Mouse (Mus musculus) midbrain, embryonic 12.5 days (tissue): ENCODE results near the gene Otud5. TPM values are rescaled to one million over a fixed set of nuclear protein-coding genes. Genes with fewer than 3 reads are reported as not detected.

Experiments
- ATAC-seq: fragments of 200-750 bp; cut with Nextera tagmentation; 2 replicates; pipeline ENCODE4 v1.8.0; 2017; ENCODE audit warnings: low read depth, moderate TSS enrichment, moderate library complexity; ENCODE audit not compliant: low FRiP score
- H3K27ac ChIP-seq: fragments of 300-500 bp; sonication (generic); replicated peaks from 2 replicates; pipeline ENCODE4 v1.5.1; 2016; ENCODE audit warnings: mild to moderate bottlenecking
- H3K27me3 ChIP-seq: fragments of 300-500 bp; sonication (generic); 2 replicates; pipeline ENCODE4 v1.6.1; 2016; ENCODE audit warnings: mild to moderate bottlenecking
- H3K36me3 ChIP-seq: fragments of 300-500 bp; sonication (generic); 2 replicates; pipeline ENCODE4 v1.6.1; 2016
- H3K4me1 ChIP-seq: fragments of 300-500 bp; sonication (generic); 2 replicates; pipeline ENCODE4 v1.6.1; 2016
- H3K4me2 ChIP-seq: fragments of 300-500 bp; sonication (generic); replicated peaks from 2 replicates; pipeline ENCODE4 v1.6.1; 2016; ENCODE audit warnings: mild to moderate bottlenecking, moderate library complexity
- H3K4me3 ChIP-seq: fragments of 300-500 bp; sonication (generic); 2 replicates; pipeline ENCODE4 v1.5.1; 2016; ENCODE audit warnings: mild to moderate bottlenecking
- H3K9ac ChIP-seq: fragments of 300-500 bp; sonication (generic); replicated peaks from 2 replicates; pipeline ENCODE4 v1.6.1; 2016; ENCODE audit warnings: mild to moderate bottlenecking, moderate library complexity
- H3K9me3 ChIP-seq: fragments of 300-500 bp; sonication (generic); 2 replicates; pipeline ENCODE4 v1.6.1; 2016; ENCODE audit warnings: mild to moderate bottlenecking
- WGBS: fragments of 180-500 bp; shearing (Covaris S2); methylation state at CpG from one replicate; pipeline ENCODE4 v1.1.7; 2016; 5-methylcytosine and 5-hydroxymethylcytosine counted together
- polyA plus RNA-seq: library from polyadenylated mRNA; unstranded; fragments of >200 nt; fragmentation: Nextera tagmentation; extraction: Ambion mirVana; gene quantifications from 2 replicates; pipeline ENCODE4 v1.2.1, GENCODE M21; 2016

Gene Otud5
- polyA plus RNA-seq, 1 experiment from 2014 or later, result 68.3 TPM

DNA sequence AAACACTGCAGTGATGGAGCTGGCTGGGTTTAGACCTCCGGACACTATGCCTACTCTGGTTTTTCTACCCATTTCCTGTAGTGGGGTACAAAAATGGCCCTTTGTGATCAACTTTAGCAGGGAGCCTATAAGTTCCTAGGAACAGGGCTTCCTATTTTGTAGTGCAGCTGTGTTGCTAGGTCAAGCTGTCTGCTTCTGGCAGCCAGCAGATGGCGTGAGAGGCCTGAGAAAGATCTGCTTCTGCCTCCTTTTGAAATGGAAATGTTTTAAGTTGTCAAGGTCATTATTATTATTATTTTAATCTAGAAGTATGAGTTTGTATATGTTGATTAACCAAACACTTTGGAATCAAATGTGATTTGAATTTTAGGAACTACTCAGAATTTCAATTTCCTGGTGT, 13.4 kb downstream of the Otud5 start:
- Histone ChIP-seq H3K27me3 (no peaks in the 10 kb centered on the region), H3K9me3 (no peaks in the 10 kb centered on the region), H3K4me1 (no peaks in the 10 kb centered on the region), H3K9ac (no peak overlapping the region), H3K4me3 (no peak overlapping the region), H3K27ac (no peak overlapping the region), H3K4me2 (no peak overlapping the region), H3K36me3 (0 out of 2 replicates have a peak, but pooled peaks cover 4% of the 10 kb centered on the region)
- 49% methylated on average over 2 of the region's 2 CpGs for WGBS
- no peak for ATAC-seq

DNA sequence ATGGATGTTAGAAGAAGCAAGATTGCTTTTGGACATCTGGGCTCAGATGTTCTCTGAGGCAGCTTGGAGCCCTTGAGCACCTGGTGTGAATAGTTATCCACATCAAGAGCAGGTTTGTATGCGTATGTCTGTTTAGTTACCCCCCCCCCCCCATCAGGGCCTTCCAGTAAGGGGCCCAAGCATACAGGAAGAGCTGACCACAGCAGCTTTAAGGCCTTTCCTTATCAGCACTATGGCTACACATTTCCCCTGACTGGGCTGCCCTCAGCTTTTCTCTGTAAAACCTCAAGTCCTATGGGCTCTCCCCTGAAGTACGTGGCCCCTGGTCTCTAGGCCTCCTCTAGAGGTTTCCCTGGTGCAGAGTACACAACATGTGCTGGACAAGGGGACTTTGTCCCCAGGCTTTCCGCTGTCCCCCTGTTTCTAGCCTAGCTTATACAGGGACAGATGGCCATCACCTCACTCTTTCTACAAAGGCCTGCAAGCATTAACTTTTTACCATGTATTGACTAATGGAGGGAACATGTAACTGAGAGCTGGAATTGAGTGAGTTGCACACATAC, 18.1 kb downstream of the Otud5 start:
- Histone ChIP-seq H3K36me3 (0 out of 2 replicates have a peak, but pooled peaks cover 4% of the 10 kb centered on the region), H3K27ac (no peak overlapping the region), H3K4me3 (no peak overlapping the region), H3K9me3 (no peaks in the 10 kb centered on the region), H3K27me3 (no peaks in the 10 kb centered on the region), H3K4me1 (no peaks in the 10 kb centered on the region), H3K9ac (no peak overlapping the region), H3K4me2 (no peak overlapping the region)
- ATAC-seq, result no peak
- whole genome bisulfite sequencing, result 85% methylated on average over 3 of the region's 3 CpGs

DNA sequence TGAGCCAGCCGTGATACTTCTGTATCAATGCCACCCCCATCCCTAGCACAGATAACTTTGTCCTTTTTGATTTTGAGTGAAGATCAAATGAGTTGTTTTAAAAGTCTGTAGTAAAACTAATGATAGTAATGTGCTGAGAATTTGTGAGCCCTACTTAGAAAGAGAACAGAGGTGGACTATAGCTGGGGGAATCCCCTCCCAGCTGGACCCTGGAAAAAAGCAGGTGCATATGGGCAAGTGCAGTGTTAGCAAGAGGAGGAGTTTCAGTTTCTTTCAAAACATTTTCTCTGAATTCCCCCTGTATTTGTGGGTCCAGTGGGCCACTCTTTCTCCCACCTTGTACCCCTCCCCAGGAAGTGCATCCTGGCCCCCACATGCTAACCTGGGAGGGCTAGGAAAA, 22.0 kb downstream of the Otud5 start:
- Histone ChIP-seq H3K4me3 (no peak overlapping the region), H3K4me2 (no peak overlapping the region), H3K4me1 (no peaks in the 10 kb centered on the region; the same call in 1 of the 2 replicates), H3K9ac (no peak overlapping the region), H3K9me3 (no peaks in the 10 kb centered on the region), H3K27me3 (no peaks in the 10 kb centered on the region), H3K36me3 (peaks cover 4% of the 10 kb centered on the region; the same call in 1 of the 2 replicates), H3K27ac (no peak overlapping the region)
- WGBS, result 84% methylated on average over 1 of the region's 1 CpGs
- no peak for ATAC-seq

DNA sequence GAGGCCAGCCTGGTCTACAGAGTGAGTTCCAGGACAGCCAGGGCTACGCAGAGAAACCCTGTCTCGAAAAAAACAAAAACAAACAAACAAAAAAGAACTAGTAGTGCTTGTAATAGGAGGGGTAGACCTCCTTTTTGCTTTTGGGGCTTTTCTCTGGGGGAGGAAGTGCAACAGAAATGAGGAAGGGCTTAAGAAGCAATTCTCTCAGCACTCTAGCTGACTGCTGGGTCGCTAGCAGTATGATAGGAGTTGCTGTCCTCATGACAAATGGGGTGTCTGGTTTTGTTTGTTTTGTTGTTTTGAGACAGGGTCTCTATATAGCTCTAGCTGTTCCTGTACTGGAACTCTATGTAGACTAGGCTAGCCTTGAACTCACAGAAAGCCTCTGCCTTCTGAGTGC, 23.4 kb downstream of the Otud5 start:
- H3K4me1 ChIP-seq, result no peaks in the 10 kb centered on the region; the same call in 1 of the 2 replicates
- H3K4me3 ChIP-seq, result no peak overlapping the region
- peaks cover 7% of the 10 kb centered on the region; the same call in 1 of the 2 replicates for H3K36me3 ChIP-seq
- H3K9me3 ChIP-seq, result no peaks in the 10 kb centered on the region
- H3K27ac ChIP-seq, result no peak overlapping the region
- no peak overlapping the region for H3K4me2 ChIP-seq
- H3K27me3 ChIP-seq, result no peaks in the 10 kb centered on the region
- 84% methylated on average over 3 of the region's 3 CpGs for WGBS
- H3K9ac ChIP-seq, result no peak overlapping the region
- ATAC-seq, result no peak

DNA sequence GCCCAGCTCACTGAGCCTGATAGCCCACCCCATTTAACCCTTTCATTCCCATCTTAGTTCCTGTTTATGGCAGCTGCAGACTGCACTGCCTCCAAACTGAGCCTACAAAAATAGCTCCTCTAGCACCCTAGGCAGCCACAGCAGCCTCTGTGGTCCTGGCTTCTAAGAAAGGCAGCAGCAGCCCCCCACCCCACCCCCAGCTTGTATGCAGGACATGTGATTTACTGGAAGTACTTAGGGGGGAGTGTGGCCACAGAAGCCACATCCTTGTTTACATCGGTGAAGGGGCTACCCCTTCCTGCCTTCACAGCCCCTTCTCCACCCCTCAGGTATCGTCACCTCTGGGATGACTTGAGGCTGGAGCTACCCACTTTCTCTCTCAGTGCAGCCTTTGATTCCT, 24.2 kb downstream of the Otud5 start:
- Histone ChIP-seq H3K36me3 (peaks cover 7% of the 10 kb centered on the region; the same call in 1 of the 2 replicates), H3K27me3 (no peaks in the 10 kb centered on the region), H3K9ac (no peak overlapping the region), H3K4me1 (no peaks in the 10 kb centered on the region; the same call in 1 of the 2 replicates), H3K9me3 (no peaks in the 10 kb centered on the region), H3K27ac (no peak overlapping the region), H3K4me2 (no peak overlapping the region), H3K4me3 (no peak overlapping the region)
- 83% methylated on average over 2 of the region's 2 CpGs for WGBS
- no peak for ATAC-seq

DNA sequence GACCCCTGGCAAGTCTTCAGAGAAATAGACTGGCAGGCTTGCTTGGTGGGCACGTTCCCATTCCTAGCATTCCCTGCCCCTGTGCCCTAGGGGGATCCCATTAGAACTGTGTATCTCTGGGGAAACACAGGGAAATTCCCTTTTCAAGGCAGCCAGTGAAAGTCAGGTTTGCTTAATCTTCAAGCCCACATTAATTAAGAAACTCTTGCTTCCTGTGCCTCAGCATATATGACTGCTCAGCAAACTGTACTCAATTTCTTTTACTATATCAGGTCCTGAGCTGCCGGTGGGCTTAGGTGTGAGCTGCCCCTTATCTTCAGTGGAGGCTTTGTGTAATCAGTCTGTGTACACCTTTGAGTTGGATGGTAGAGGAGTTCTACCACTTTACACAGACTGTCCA, 24.6 kb downstream of the Otud5 start:
- no peak overlapping the region for H3K9ac ChIP-seq
- peaks cover 7% of the 10 kb centered on the region; the same call in 1 of the 2 replicates for H3K36me3 ChIP-seq
- H3K9me3 ChIP-seq, result no peaks in the 10 kb centered on the region
- H3K27ac ChIP-seq, result no peak overlapping the region
- no peak for ATAC-seq
- H3K4me1 ChIP-seq, result no peaks in the 10 kb centered on the region; the same call in 1 of the 2 replicates
- no peak overlapping the region for H3K4me3 ChIP-seq
- H3K4me2 ChIP-seq, result no peak overlapping the region
- 71% methylated on average over 2 of the region's 2 CpGs for whole genome bisulfite sequencing
- no peaks in the 10 kb centered on the region for H3K27me3 ChIP-seq

DNA sequence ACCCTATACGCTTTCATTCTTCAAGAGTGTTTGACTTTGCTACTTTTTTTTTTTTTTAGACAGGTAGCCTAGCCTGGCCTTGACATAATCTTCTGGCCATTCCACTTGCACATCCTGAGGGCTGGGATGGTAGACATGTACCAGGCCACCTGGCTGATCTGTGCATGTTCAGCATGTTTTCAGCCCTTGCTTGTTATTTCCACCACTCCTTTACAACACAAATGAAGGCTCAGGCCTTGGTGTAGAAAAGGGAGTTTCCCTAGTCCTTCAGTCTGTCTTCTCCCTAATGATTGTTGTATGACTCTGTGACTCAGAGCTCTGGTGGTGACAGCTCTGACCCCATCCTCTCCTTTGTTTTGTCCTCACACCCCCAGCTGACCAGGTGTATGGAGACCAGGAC, 26.0 kb downstream of the Otud5 start:
- WGBS, result 95% methylated on average over 1 of the region's 1 CpGs
- no peaks in the 10 kb centered on the region for H3K27me3 ChIP-seq
- no peak overlapping the region for H3K27ac ChIP-seq
- H3K4me2 ChIP-seq, result no peak overlapping the region
- no peaks in the 10 kb centered on the region; the same call in 1 of the 2 replicates for H3K4me1 ChIP-seq
- peaks cover 12% of the 10 kb centered on the region; the same call in 1 of the 2 replicates for H3K36me3 ChIP-seq
- H3K9ac ChIP-seq, result no peak overlapping the region
- no peaks in the 10 kb centered on the region for H3K9me3 ChIP-seq
- no peak overlapping the region for H3K4me3 ChIP-seq
- no peak for ATAC-seq

DNA sequence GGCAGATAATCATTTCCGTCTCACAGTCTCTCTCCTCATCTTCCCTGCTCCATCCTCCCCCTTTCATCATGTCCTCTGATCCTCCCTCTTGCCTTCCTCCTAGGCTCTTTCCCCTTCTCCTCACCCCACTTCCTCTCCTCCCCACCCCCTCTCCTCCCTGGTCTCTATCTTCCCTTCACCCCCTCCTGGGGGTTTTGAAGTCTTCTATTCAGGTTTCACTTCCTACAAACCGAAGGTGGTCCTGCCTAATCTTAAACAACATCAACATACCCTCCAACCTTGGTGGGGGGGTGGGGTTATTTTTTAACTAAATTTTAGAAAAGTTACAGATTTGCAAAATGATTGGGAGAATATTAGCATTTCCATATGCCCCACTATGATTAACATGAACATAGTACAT, 27.3 kb downstream of the Otud5 start:
- Histone ChIP-seq H3K4me1 (no peaks in the 10 kb centered on the region; the same call in 1 of the 2 replicates), H3K4me3 (no peak overlapping the region), H3K27ac (no peak overlapping the region), H3K27me3 (no peaks in the 10 kb centered on the region), H3K4me2 (no peak overlapping the region), H3K36me3 (peaks cover 15% of the 10 kb centered on the region; the same call in 1 of the 2 replicates), H3K9me3 (no peaks in the 10 kb centered on the region), H3K9ac (no peak overlapping the region)
- no peak for ATAC-seq
- 34% methylated on average over 2 of the region's 2 CpGs for WGBS

DNA sequence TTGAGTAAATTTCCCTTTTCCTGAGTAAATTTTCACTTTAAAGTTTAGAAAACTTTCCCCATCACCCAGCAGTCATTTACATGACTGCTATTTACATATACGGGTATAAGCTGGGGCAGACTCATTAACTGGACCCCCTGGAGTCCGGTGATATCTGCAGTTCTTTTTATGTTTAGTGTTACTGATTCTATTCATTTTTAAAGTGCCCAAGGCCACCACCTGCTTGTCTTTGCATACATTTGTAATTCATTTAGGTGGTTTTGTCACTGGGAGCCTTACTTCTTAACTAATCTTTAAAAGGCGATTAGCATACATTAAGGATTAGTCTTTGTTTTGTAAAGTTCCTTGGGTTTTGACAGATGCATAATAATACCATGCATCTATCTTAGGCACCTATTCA, 28.7 kb downstream of the Otud5 start:
- H3K27ac ChIP-seq, result no peak overlapping the region
- H3K4me1 ChIP-seq, result no peaks in the 10 kb centered on the region; the same call in 1 of the 2 replicates
- H3K9me3 ChIP-seq, result no peaks in the 10 kb centered on the region
- H3K9ac ChIP-seq, result no peak overlapping the region
- 0 out of 2 replicates have a peak overlapping the region, but pooled peaks have one; percentile 11 for H3K4me2 ChIP-seq
- H3K4me3 ChIP-seq, result no peak overlapping the region
- H3K36me3 ChIP-seq, result peaks cover 19% of the 10 kb centered on the region
- ATAC-seq, result peak; percentile 62
- WGBS, result 23% methylated on average over 3 of the region's 3 CpGs
- H3K27me3 ChIP-seq, result no peaks in the 10 kb centered on the region

DNA sequence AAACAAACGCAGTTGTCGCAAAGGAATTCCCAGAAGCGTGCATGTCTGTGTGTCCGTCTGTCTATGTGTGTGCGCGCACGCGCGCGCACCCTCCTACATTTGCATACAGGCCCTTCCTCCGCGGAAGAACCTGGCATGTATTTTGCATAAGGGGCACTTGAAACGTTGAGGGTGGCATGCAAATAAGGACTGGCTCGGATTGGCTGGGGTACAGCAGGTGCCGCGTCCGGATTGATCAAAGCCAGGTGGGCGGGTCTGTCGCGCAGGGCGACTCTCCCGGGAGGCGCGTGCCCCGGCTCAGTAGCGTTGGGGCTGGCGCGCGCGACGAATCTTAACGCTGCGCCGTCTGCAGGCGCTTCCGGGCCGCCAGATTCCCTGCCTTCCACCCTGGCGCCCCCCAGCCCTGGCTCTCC, 36.8 kb downstream of the Otud5 start, which contains the start of gene Pim2:
Gene Pim2 (plus strand): TSS at position 256 of the 413 bp plus-strand sequence.
- peak; percentile 88 for ATAC-seq
- H3K27ac ChIP-seq, result 0 out of 2 replicates have a peak within 1 kb of the TSS, but pooled peaks have one; percentile 35
- no peaks in the 10 kb centered on the region for H3K9me3 ChIP-seq
- peak within 1 kb of the TSS; percentile 52 for H3K9ac ChIP-seq
- peaks cover 5% of the 10 kb centered on the region; the same call in 1 of the 2 replicates for H3K36me3 ChIP-seq
- no peaks in the 10 kb centered on the region for H3K4me1 ChIP-seq
- H3K4me3 ChIP-seq, result peak within 1 kb of the TSS; percentile 53
- no peaks in the 10 kb centered on the region for H3K27me3 ChIP-seq
- H3K4me2 ChIP-seq, result peak within 1 kb of the TSS; percentile 77
- 29% methylated on average over 37 of the region's 38 CpGs for WGBS

DNA sequence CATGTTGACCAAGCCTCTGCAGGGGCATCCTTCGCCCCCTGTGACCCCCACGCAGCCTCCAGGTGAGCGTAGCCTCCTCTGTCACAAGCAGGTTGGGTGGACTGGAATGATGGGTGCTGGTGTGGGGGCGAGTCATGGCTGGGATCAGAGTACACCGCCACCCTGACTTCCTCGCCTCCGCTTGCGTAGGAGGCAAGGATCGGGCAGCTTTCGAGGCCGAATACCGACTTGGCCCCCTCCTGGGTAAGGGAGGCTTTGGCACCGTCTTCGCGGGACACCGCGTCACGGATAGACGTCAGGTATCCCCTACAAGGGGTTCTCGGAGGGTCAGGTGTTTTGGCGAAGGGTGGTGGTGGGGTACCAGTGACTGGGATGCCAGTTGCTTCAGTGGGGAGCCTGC, 37.3 kb downstream of the Otud5 start:
- H3K4me2 ChIP-seq, result peak overlapping the region; percentile 77
- H3K36me3 ChIP-seq, result peaks cover 4% of the 10 kb centered on the region; the same call in 1 of the 2 replicates
- peak overlapping the region; percentile 52 for H3K9ac ChIP-seq
- no peak for ATAC-seq
- 20% methylated on average over 21 of the region's 21 CpGs for WGBS
- no peaks in the 10 kb centered on the region for H3K9me3 ChIP-seq
- no peaks in the 10 kb centered on the region for H3K27me3 ChIP-seq
- H3K4me3 ChIP-seq, result peak overlapping the region; percentile 53
- H3K4me1 ChIP-seq, result no peaks in the 10 kb centered on the region
- no peak overlapping the region for H3K27ac ChIP-seq

DNA sequence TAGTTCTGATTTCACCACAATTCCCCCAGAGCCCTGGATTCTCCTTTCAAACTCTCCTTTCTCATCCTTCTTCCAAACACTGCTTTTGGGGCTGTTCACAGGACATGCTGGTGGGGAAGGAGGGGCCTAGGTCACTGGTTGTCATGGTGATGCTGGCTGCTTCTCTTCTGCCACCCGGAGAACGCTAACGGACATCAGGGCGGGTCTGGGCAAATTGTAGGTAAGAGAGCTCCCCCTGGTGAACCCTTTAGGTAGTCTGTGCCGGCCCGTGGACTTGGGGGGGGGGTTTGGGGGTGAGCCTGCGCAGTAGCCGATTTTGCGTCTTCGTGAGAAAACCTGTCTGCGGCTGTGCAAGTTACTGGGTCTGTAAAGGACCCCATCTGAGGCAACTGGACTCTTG, 38.7 kb downstream of the Otud5 start:
- Histone ChIP-seq H3K4me1 (peaks cover 2% of the 10 kb centered on the region), H3K36me3 (no peaks in the 10 kb centered on the region), H3K27me3 (no peaks in the 10 kb centered on the region), H3K4me2 (peak overlapping the region; percentile 77), H3K9ac (no peak overlapping the region), H3K27ac (no peak overlapping the region), H3K4me3 (peak overlapping the region; percentile 24), H3K9me3 (no peaks in the 10 kb centered on the region)
- WGBS, result 25% methylated on average over 11 of the region's 11 CpGs
- ATAC-seq, result peak; percentile 69
